Mouse (Mus musculus) midbrain, embryonic 11.5 days (tissue): ENCODE measurements at regions not wholly inside any gene's neighbourhood (a gene's known extent, or its start where the extent isn't known, plus 50 kb on each side); places are given as distances from the start of the nearest gene placed in this dataset.

Experiments
- ATAC-seq: fragments of 200-750 bp; cut with Nextera tagmentation; 2 replicates; pipeline ENCODE4 v1.8.0; 2017; ENCODE audit warnings: moderate TSS enrichment, moderate library complexity; ENCODE audit not compliant: low FRiP score
- DNase-seq: peaks from one replicate; pipeline ENCODE4 v3.0.0; 2015; ENCODE audit warnings: low spot score; ENCODE audit errors: missing footprints
- H3K27ac ChIP-seq: fragments of 300-500 bp; sonication (generic); 2 replicates; pipeline ENCODE4 v1.5.1; 2014; ENCODE audit warnings: low read depth, low read length
- H3K27me3 ChIP-seq: fragments of 300-500 bp; sonication (generic); 2 replicates; pipeline ENCODE4 v1.6.1; 2014; ENCODE audit warnings: mild to moderate bottlenecking, low read length, moderate library complexity, mixed read lengths; ENCODE audit not compliant: control insufficient read depth, insufficient read depth
- H3K36me3 ChIP-seq: fragments of 300-500 bp; sonication (generic); 2 replicates; pipeline ENCODE4 v1.6.1; 2014; ENCODE audit warnings: mild to moderate bottlenecking, low read length, moderate library complexity, mixed read lengths; ENCODE audit not compliant: control insufficient read depth, insufficient read depth
- H3K4me1 ChIP-seq: fragments of 300-500 bp; sonication (generic); 2 replicates; pipeline ENCODE4 v1.6.1; 2014; ENCODE audit warnings: low read length; ENCODE audit not compliant: control insufficient read depth, insufficient read depth
- H3K4me2 ChIP-seq: fragments of 300-500 bp; sonication (generic); 2 replicates; pipeline ENCODE4 v1.6.1; 2014; ENCODE audit warnings: mild to moderate bottlenecking, moderate library complexity
- H3K4me3 ChIP-seq: fragments of 300-500 bp; sonication (generic); 2 replicates; pipeline ENCODE4 v1.5.1; 2014; ENCODE audit warnings: low read depth, low read length
- H3K9ac ChIP-seq: fragments of 300-500 bp; sonication (generic); 2 replicates; pipeline ENCODE4 v1.6.1; 2014; ENCODE audit warnings: low read length
- H3K9me3 ChIP-seq: fragments of 300-500 bp; sonication (generic); 2 replicates; pipeline ENCODE4 v1.6.1; 2016; ENCODE audit warnings: low read length; ENCODE audit not compliant: control insufficient read depth
- WGBS: fragments of 180-500 bp; shearing (Covaris S2); extraction: QIAGEN DNeasy Blood & Tissue Kit; methylation state at CpG from one replicate; pipeline ENCODE4 v1.1.7; 2014; 5-methylcytosine and 5-hydroxymethylcytosine counted together

DNA sequence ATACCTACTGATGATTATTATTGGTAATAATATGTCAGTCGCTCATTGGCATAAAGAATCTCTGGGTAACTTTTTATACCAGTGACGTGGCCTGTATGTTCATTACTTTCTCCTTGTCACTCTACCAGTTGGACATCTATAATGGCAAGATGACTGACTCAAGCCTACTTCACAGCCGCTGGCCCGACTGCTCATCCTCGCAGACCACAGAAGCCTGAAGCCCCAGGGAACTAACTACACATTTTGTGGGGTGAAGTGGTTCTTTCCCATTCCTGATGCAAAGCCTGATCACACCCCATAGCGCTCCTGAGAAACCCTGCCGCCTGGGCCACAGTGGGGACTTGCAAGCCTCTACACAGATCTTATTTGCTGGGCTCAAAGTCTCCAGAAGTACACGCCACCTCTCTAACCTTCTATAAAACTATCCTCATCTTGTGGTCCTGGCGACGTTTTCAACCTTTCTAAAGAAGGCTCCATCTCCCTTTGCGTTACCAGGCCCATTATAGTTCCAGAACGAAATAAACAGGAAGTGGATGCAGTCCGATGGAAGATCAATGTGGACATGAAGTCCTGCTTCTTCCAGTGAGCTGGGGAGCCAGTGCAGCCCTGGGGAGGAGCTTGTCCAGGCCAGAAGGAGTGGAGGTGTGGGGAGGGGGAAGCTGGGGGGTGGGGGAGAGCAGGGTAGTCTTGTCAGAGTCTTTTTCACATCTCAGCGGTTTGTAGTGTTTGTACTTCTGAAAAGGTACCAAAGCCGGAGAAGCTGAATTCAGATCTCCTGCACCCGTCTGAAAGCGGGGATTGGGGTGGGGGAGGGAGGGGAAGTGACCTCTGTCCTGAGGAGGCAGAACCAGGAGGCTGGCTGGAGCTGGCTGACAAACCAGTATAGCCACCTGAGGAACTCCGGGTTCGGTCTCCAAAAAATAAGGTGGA is 84.9 kb downstream of the Irs2 start:
- Histone ChIP-seq H3K9ac (peak overlapping the region; percentile 1; the same call in 1 of the 2 replicates), H3K27me3 (no peaks in the 10 kb centered on the region; the same call in 1 of the 2 replicates), H3K27ac (peak overlapping the region; percentile 71; the same call in 1 of the 2 replicates), H3K4me1 (peaks cover 72% of the 10 kb centered on the region), H3K4me3 (no peak overlapping the region), H3K36me3 (no peaks in the 10 kb centered on the region), H3K4me2 (peak overlapping the region; percentile 10; the same call in 1 of the 2 replicates), H3K9me3 (no peaks in the 10 kb centered on the region)
- 22% methylated on average over 19 of the region's 19 CpGs for WGBS
- no peak for ATAC-seq
- peak; percentile 91 for DNase-seq

DNA sequence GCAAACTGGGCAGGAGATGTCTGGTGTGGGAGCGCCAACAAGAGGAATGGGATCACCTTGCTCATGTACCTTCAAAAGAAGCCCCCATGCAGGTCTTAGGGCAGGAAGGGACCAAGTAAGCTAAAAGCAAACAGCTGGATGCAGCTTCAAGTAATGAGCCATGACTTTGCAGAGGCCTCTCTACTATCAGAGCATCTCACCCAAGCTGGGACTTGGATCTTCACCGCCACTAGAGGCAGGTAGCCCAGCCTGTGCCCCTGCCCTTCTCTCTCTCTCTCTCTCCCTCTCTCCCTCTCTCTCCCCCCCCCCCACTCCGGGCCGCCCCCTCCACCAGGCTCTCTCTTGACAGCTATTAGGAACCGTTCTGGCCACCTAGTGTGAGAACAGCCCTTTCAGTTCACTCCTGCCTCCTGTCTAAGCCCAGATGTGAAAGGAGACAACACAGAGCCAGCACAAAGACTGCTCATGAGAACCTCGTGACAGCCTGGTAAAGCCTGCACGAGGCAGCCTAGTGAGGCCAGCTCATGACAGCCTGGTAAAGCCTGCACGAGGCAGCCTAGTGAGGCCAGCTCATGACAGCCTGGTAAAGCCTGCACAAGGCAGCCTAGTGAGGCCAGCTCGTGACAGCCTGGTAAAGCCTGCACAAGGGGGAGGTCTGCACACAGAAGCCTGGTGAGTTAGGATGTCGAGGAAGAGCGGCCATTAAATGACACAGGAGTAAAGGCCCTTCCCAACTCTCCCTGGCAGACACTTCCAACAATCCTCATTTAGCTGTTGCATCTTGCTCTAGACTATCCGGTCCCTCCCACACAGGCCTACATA is 85.8 kb downstream of the Irs2 start:
- H3K4me3 ChIP-seq: no peak overlapping the region
- peak overlapping the region; percentile 71 for H3K27ac ChIP-seq
- peaks cover 67% of the 10 kb centered on the region for H3K4me1 ChIP-seq
- H3K27me3 ChIP-seq: no peaks in the 10 kb centered on the region; the same call in 1 of the 2 replicates
- peak; percentile 93 for DNase-seq
- 20% methylated on average over 12 of the region's 12 CpGs for WGBS
- peak; percentile 17 for ATAC-seq
- H3K9me3 ChIP-seq: no peaks in the 10 kb centered on the region
- no peaks in the 10 kb centered on the region for H3K36me3 ChIP-seq
- H3K4me2 ChIP-seq: no peak overlapping the region
- H3K9ac ChIP-seq: no peak overlapping the region

DNA sequence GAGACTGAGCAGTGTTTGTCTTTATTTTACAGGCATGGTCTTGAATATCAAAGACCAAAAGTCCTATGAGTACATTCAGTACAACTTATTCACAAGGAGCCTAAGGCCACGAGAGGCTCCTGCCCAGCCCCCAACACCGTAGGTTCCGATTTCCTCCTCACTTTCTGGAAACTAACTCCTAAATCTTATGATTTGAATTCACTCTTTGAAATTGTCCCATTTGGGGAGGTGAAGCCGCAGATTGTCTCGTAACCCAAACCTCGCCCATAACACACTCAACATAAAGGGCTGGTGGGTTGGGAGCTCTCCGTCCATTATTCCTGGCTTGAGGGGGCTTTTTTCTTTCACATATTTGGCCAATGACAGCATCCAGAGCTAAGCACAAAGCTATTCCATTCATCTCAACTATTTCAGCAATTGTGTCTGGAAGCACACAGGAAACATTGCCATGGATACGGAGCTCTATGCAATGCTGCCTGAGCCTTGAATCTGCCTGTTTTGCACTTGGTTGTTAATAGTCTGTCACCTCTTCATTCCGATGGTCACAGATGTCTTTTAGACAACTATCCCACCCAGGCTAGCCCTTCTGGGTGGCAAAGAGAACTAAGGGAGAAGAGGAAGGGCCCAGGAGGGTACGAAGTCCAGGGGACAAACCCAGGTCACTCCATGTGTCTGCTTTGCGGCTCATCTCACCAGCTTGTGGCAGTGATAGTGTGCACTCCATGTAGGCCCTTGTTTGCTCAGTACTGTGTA is 86.6 kb downstream of the Irs2 start:
- peaks cover 60% of the 10 kb centered on the region for H3K4me1 ChIP-seq

DNA sequence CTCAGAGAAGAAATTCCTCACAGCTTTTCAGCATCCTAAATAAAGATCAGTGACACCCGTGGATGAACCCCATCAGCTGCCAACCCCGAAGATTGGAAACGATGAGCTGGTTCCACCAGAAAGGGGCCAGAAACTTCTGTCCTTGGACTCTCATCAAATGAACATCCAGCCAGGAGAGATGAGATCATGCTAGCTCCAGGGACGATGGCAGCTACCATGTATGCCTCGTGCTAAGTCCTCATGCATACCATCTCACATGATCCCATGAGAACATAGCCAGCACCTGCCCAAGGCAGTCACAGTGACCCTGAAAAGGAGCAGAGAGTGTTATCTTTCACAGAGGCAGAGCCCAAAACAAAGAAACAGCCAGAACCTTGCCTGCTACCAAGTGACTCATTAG is 88.6 kb downstream of the Irs2 start:
- no peak overlapping the region for H3K27ac ChIP-seq
- H3K9me3 ChIP-seq: no peaks in the 10 kb centered on the region
- no peak overlapping the region for H3K9ac ChIP-seq
- H3K4me3 ChIP-seq: no peak overlapping the region
- H3K36me3 ChIP-seq: no peaks in the 10 kb centered on the region
- no peak overlapping the region for H3K4me2 ChIP-seq
- no peaks in the 10 kb centered on the region; the same call in 1 of the 2 replicates for H3K27me3 ChIP-seq
- DNase-seq: no peak
- peaks cover 40% of the 10 kb centered on the region for H3K4me1 ChIP-seq
- 90% methylated on average over 5 of the region's 5 CpGs for WGBS
- ATAC-seq: no peak

More for the DNA sequence above, 86.6 kb downstream of the Irs2 start:
- DNase-seq (peak; percentile 95), ATAC-seq (peak; percentile 65)
- peak overlapping the region; percentile 22; the same call in 1 of the 2 replicates for H3K4me2 ChIP-seq
- peak overlapping the region; percentile 71 for H3K27ac ChIP-seq
- H3K9me3 ChIP-seq: no peaks in the 10 kb centered on the region
- H3K9ac ChIP-seq: no peak overlapping the region; the same call in 1 of the 2 replicates
- H3K4me3 ChIP-seq: no peak overlapping the region
- WGBS: 12% methylated on average over 11 of the region's 11 CpGs
- H3K27me3 ChIP-seq: no peaks in the 10 kb centered on the region; the same call in 1 of the 2 replicates
- no peaks in the 10 kb centered on the region for H3K36me3 ChIP-seq

DNA sequence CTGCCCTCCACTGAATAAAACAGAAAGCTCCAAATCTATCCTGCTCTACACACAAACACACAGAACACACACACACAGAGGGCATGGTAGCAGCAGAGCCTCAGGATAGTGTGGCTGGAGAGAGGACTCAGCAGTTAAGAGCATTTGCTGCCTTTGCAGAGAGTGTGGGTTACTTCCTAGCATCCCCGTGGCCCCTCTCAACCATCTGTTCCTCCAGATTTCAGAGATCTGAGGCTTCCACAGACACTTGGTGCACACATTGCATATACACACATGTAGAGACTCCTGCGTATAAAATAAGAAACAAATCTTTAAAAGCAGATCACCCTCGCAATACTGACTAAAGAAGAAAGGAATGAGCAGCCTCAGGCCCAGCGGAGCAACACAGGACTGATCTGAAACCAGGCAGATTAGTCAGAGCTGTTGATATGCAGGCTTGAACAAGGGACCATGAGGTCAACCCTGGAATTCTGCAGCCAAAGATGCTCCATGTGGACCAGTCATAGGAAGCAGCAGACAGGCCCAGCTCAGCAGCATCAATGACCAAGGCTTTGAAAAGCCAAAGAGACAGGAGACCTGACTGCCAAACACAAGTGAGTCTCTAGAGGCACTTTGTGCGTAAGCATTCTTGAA is 89.7 kb downstream of the Irs2 start:
- H3K4me1 ChIP-seq: peaks cover 30% of the 10 kb centered on the region
- DNase-seq (no peak), ATAC-seq (no peak)
- no peaks in the 10 kb centered on the region; the same call in 1 of the 2 replicates for H3K27me3 ChIP-seq
- no peaks in the 10 kb centered on the region for H3K36me3 ChIP-seq
- H3K9me3 ChIP-seq: no peaks in the 10 kb centered on the region
- H3K9ac ChIP-seq: no peak overlapping the region
- H3K27ac ChIP-seq: no peak overlapping the region
- no peak overlapping the region for H3K4me3 ChIP-seq
- 82% methylated on average over 5 of the region's 5 CpGs for WGBS
- no peak overlapping the region for H3K4me2 ChIP-seq

DNA sequence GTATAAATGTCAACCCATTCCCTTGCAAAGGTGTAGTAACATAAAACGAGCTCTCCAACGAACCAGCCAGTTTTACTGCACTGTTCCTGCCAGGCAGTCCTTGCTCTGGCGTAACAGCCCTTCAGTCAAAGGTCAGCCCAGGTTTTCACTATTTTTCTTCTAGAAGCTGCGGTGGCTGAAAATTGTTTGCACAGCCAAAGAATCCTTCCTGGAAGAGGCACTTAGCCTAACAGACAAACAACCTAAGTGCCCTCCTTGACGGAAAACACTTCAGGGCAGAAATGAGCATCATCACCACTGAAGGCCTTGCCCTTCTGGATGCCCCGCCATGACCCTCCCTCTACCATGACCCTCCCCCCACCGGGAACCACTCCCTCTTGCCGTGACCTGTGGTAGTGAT is 93.6 kb downstream of the Irs2 start:
- H3K4me2 ChIP-seq: no peak overlapping the region
- H3K36me3 ChIP-seq: no peaks in the 10 kb centered on the region
- H3K4me3 ChIP-seq: no peak overlapping the region
- no peaks in the 10 kb centered on the region for H3K9me3 ChIP-seq
- no peaks in the 10 kb centered on the region; the same call in 1 of the 2 replicates for H3K27me3 ChIP-seq
- H3K27ac ChIP-seq: no peak overlapping the region
- H3K9ac ChIP-seq: no peak overlapping the region
- no peak for DNase-seq
- no peak for ATAC-seq
- WGBS: 89% methylated on average over 8 of the region's 8 CpGs
- H3K4me1 ChIP-seq: no peaks in the 10 kb centered on the region; the same call in 1 of the 2 replicates

DNA sequence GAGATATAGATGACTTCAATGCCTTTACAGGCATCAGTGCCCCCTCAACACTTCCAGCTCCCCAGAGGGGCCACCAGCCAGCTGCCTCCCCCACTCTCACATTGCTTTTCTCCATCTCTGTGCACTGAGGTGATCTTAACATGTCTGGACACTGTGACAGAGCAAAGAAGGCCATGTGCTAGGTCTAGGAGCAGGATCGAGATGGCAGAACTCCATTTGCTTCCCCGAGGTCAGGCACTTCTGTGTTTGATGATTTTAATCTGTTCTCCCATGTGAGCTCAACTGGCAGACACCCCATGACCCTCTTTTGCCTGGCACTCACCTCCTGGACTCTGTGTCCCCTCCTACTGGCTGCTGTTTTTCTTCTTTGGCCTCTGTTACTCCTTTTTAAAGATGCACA is 95.8 kb downstream of the Irs2 start:
- no peak overlapping the region for H3K9ac ChIP-seq
- H3K9me3 ChIP-seq: no peaks in the 10 kb centered on the region
- ATAC-seq (no peak), DNase-seq (no peak)
- 65% methylated on average over 2 of the region's 2 CpGs for WGBS
- no peaks in the 10 kb centered on the region; the same call in 1 of the 2 replicates for H3K4me1 ChIP-seq
- H3K4me3 ChIP-seq: no peak overlapping the region
- H3K4me2 ChIP-seq: no peak overlapping the region
- no peaks in the 10 kb centered on the region for H3K36me3 ChIP-seq
- H3K27ac ChIP-seq: no peak overlapping the region
- H3K27me3 ChIP-seq: no peaks in the 10 kb centered on the region

DNA sequence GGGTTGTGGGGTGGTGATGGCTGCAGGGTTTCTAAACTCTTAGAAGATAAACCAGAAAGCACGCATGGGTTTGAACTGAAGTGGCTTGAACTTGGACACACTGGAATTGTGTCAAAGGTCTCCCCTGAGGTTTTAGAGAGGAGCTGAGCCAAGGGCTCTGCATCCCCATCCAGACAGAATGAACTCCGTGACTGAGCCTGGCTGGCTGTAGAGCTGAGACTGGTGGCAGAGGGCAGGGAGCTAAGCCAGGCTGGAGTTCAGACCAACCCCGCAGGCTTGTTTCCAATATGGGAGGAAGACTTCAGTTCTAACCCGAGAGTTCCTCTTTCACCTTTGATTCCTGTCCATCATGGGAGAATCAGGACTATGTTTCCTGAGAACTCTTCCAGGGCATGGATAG is 96.9 kb downstream of the Irs2 start:
- H3K9me3 ChIP-seq: no peaks in the 10 kb centered on the region
- WGBS: 88% methylated on average over 4 of the region's 4 CpGs
- H3K36me3 ChIP-seq: no peaks in the 10 kb centered on the region
- DNase-seq (no peak), ATAC-seq (no peak)
- no peaks in the 10 kb centered on the region; the same call in 1 of the 2 replicates for H3K4me1 ChIP-seq
- H3K4me3 ChIP-seq: no peak overlapping the region
- no peaks in the 10 kb centered on the region for H3K27me3 ChIP-seq
- no peak overlapping the region for H3K27ac ChIP-seq
- H3K9ac ChIP-seq: no peak overlapping the region
- no peak overlapping the region for H3K4me2 ChIP-seq
